Mouse (Mus musculus): ENCODE data around the gene Card14.

- TF ChIP-seq GATA1 (IDR thresholded peaks at IDR 0.05; ENCODE audit: borderline replicate concordance, low read length) (no peak), FLI1 (IDR thresholded peaks at IDR 0.05; ENCODE audit: low read length) (no peak)
Observed at GRCm38 (mm10) chr11:119265811-119266210, 41.8 kb upstream of the Card14 start.
